Mouse (Mus musculus): ENCODE data around the gene Lmx1a. TPM values are rescaled to one million over a fixed set of nuclear protein-coding genes. Genes with fewer than 3 reads are reported as not detected.

The Lmx1a gene
- polyA plus RNA-seq (2016; fragmentation: Nextera tagmentation; extraction: Ambion mirVana), result 5.4 and 6.3 TPM in 2 replicates

DNA sequence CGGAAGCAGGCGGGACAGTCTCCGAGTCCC, at the start of gene Lmx1a:
Gene Lmx1a (plus strand): TSS at position 6 of the 30 bp plus-strand sequence.
- no peaks in the 10 kb centered on the region for H3K36me3 ChIP-seq (replicated peaks)
- H3K27ac ChIP-seq, result peak within 1 kb of the TSS; percentile 79
- H3K27me3 ChIP-seq (ENCODE audit: poor library complexity, severe bottlenecking), result peaks cover 87% of the 10 kb centered on the region
- H3K4me3 ChIP-seq, result peak within 1 kb of the TSS; percentile 56
- DNase-seq (ENCODE audit: extremely low spot score, low spot score), result no peak
- H3K4me1 ChIP-seq, result peaks cover 43% of the 10 kb centered on the region
- H3K9me3 ChIP-seq, result peaks cover 7% of the 10 kb centered on the region; the same call in 1 of the 2 replicates
- WGBS, result 0% methylated on average over 3 of the region's 3 CpGs

DNA sequence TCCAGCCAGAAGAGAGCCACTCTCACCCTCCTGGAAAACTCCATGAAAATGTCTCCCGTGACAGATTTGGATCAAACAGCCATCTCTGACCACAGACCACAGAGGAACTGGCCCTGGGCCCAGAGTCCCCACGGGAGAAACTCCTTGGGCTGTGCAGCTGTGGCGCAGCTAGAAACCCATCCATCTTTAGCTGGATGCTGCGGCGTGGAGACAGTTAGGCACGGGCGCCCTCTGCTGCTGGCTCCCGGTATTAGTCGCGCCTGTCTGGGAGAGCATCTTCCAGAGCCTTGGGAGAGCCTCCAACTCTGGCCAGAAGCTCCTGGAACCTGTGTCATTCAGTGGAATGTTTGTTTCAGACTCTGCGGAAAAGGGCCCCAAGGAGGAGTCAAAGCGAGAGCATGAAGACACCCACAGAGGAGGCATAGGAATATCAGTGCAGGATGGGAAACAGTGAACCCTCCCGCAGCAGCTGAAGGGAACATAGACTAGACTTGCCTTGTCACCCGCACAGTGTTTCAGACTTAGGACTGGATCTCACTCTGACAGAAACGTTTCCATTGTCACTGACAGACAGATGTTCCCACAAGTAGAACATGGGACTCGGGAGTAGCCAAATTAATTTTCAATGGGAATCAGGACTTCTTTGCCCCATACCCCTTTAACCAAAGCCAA, 44.0 kb upstream of the Lmx1a start:
- Histone ChIP-seq H3K4me1 (peaks cover 4% of the 10 kb centered on the region; the same call in 1 of the 2 replicates), H3K9me3 (no peaks in the 10 kb centered on the region), H3K27ac (no peak overlapping the region), H3K27me3 (ENCODE audit: poor library complexity, severe bottlenecking) (peaks cover 24% of the 10 kb centered on the region), H3K36me3 (replicated peaks) (no peaks in the 10 kb centered on the region), H3K4me3 (no peak overlapping the region)
- WGBS, result 19% methylated on average over 16 of the region's 16 CpGs
- DNase-seq (ENCODE audit: extremely low spot score, low spot score), result peak; percentile 83

DNA sequence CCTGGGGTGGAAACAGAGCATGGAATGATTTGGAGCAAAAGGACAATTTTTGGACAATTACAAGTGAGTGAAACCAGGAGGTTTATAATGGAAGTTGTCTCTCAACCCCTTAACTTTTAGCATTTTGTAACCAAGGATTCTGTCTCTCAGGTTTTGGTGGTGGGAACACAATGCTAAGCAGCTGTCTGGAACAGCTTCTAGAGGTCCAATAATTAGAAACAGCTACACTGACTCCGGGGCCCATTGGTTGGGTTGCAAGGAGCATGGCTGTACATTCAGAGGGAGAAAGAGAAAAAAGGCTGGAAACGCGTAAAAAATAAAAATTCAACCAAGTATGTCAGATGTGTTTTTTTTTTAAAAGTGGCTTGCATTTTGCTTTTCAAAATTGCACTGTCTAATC, 40.4 kb upstream of the Lmx1a start:
- 83% methylated on average over 3 of the region's 3 CpGs for WGBS
- no peaks in the 10 kb centered on the region for H3K9me3 ChIP-seq
- H3K27me3 ChIP-seq (ENCODE audit: poor library complexity, severe bottlenecking), result peaks cover 15% of the 10 kb centered on the region
- DNase-seq (ENCODE audit: extremely low spot score, low spot score), result no peak
- H3K4me1 ChIP-seq, result no peaks in the 10 kb centered on the region
- H3K4me3 ChIP-seq, result no peak overlapping the region
- no peak overlapping the region for H3K27ac ChIP-seq
- no peaks in the 10 kb centered on the region for H3K36me3 ChIP-seq (replicated peaks)

DNA sequence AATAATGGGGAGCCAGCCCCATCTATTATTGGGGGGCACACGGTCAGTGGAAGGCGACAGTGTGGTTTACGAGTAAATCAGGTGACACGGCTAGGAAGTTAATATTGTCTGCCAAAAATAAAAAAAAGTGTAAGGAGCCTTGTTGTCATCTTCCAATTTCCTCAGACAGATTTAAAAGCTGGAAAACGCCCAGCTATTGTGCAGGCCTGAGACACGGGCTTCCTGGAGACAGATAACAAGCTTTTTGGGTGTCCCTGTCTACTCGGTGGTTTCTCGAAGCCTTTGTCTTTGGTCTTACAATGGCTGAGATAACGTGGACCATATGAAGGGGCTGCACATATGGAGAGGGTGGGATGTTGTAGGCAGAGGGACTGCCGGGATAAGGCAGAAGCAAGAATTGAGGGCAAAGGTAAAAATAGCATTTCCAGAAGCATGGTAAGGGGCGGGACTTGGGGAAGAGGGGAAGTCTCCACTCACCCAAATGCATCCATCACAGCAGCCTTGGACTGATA, 39.9 kb upstream of the Lmx1a start:
- no peak for DNase-seq (ENCODE audit: extremely low spot score, low spot score)
- Histone ChIP-seq H3K4me3 (no peak overlapping the region), H3K4me1 (no peaks in the 10 kb centered on the region), H3K9me3 (no peaks in the 10 kb centered on the region), H3K36me3 (replicated peaks) (no peaks in the 10 kb centered on the region), H3K27me3 (ENCODE audit: poor library complexity, severe bottlenecking) (peaks cover 10% of the 10 kb centered on the region), H3K27ac (no peak overlapping the region)
- 76% methylated on average over 11 of the region's 11 CpGs for WGBS

DNA sequence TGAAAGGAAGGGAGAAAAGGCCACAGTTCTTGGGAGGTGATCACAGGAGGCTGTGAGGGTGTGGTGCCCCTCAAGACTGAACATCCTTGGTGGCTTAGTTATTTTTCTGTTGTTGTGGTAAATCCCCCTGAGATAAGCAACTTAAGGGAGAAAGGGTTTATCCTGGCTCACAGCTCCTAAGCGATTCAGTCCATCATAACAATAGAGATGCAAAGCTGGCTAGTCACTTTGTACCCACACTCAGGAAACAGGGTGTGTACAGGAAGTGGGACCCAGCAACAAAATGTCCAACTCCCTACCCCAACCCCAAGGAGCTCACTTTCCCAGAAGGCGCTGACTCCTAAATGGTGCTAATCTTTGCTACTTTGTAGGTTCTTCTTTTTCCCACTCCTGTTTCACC, 36.7 kb upstream of the Lmx1a start:
- no peaks in the 10 kb centered on the region for H3K4me1 ChIP-seq
- H3K27me3 ChIP-seq (ENCODE audit: poor library complexity, severe bottlenecking), result peaks cover 14% of the 10 kb centered on the region
- no peak overlapping the region for H3K27ac ChIP-seq
- no peak overlapping the region for H3K4me3 ChIP-seq
- H3K36me3 ChIP-seq (replicated peaks), result no peaks in the 10 kb centered on the region
- WGBS, result 87% methylated on average over 2 of the region's 2 CpGs
- DNase-seq (ENCODE audit: extremely low spot score, low spot score), result no peak
- no peaks in the 10 kb centered on the region for H3K9me3 ChIP-seq

DNA sequence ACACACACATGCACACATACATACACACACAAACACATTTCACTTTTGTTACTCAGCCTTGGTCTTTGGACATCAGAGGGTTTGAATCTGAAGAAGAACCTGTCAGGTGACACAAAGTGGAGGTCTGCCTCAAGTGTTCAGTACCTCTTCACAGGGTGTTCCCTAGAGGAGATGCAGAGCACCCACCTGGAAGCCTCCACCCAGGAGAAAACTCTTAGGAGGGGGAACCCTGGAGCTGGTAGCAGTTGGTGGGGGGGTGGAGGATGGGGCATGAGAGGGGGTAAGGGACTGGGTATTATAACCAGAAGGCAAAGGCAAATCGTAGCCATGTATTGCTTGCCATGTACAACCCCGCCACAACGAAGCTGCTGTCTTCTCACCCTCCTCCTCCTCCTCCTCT, 30.0 kb upstream of the Lmx1a start:
- DNase-seq (ENCODE audit: extremely low spot score, low spot score), result no peak
- Histone ChIP-seq H3K9me3 (no peaks in the 10 kb centered on the region), H3K4me3 (no peak overlapping the region), H3K27ac (no peak overlapping the region), H3K36me3 (replicated peaks) (no peaks in the 10 kb centered on the region), H3K27me3 (ENCODE audit: poor library complexity, severe bottlenecking) (peaks cover 81% of the 10 kb centered on the region), H3K4me1 (peaks cover 31% of the 10 kb centered on the region)
- WGBS, result 74% methylated on average over 3 of the region's 3 CpGs

DNA sequence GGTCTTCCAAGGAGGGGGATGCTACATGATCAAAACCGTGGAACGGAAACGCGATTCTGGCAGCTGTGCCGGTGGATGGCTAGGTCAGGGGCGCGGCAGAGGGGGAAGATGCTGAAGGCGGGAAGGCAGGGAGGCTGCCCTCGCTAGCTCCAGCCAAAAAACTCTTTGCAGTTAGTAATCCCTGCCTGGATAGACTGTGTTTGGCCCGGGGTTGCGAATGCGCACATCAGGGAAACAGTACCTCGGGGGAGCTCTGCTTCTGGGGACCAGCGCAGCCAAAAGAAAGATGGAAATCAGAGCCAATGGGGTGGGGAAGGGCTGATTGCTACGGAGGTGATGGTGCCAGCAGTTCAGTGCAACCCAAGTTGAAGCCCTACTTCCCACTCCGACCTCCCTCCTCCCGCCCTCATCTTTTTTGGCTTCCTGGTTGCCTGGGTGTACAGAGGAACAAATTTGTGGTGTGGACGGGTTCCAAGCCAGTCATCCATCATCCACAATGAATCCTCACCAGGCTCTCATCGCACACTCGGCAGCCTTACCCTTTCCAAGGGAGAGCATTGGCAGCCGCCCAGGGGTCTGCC, 28.4 kb upstream of the Lmx1a start:
- no peak for DNase-seq (ENCODE audit: extremely low spot score, low spot score)
- no peaks in the 10 kb centered on the region for H3K36me3 ChIP-seq (replicated peaks)
- H3K4me3 ChIP-seq, result peak overlapping the region; percentile 48
- no peaks in the 10 kb centered on the region for H3K9me3 ChIP-seq
- H3K4me1 ChIP-seq, result peaks cover 34% of the 10 kb centered on the region
- H3K27me3 ChIP-seq (ENCODE audit: poor library complexity, severe bottlenecking), result peaks cover 87% of the 10 kb centered on the region
- H3K27ac ChIP-seq, result peak overlapping the region; percentile 35; the same call in 1 of the 2 replicates
- WGBS, result under 1% methylated on average over 21 of the region's 21 CpGs

DNA sequence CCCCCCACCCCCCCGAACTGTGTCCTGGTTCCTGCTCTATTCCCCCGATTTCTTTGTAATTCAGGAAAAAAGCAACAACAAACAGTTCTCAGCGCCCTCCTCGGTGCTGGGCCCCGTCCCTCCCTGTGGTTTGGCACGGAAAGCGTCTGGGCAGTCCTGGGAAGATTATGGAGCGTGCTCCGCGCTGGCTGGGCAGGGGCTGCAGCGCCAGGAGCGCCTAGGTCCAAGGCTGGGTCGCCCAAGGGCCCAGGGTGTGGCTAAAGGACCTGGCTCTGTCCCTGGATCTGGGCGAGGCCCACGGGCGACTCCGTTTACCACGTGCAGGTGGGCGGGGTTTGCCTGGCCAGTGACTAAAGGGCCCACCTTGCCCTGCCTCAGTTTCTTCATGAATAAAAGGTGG, 27.9 kb upstream of the Lmx1a start:
- 2% methylated on average over 19 of the region's 19 CpGs for WGBS
- Histone ChIP-seq H3K36me3 (replicated peaks) (no peaks in the 10 kb centered on the region), H3K27ac (peak overlapping the region; percentile 35; the same call in 1 of the 2 replicates), H3K9me3 (no peaks in the 10 kb centered on the region), H3K27me3 (ENCODE audit: poor library complexity, severe bottlenecking) (peaks cover 90% of the 10 kb centered on the region), H3K4me1 (peaks cover 34% of the 10 kb centered on the region), H3K4me3 (peak overlapping the region; percentile 48)
- no peak for DNase-seq (ENCODE audit: extremely low spot score, low spot score)

DNA sequence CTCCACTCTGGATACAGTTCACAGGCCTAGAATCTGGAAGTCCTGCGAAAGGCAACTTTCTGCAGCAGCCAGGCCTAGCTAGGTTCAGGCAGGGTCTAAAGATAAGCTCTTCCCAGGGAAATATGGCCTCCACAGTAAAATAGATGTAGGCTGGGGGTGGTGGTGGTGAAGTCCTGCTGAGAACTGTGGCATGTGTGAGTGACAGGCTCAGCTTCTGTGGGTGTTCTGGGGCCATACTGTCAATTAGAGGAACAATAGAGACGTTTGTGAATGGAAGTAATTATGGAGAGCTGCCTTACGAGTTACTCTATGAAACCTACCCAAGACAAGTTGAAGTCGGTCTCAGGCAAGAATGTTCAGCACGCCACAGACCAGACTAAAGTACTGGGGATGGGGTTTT, 25.9 kb upstream of the Lmx1a start:
- WGBS, result 41% methylated on average over 5 of the region's 5 CpGs
- Histone ChIP-seq H3K4me1 (peaks cover 34% of the 10 kb centered on the region), H3K27ac (no peak overlapping the region), H3K4me3 (no peak overlapping the region), H3K27me3 (ENCODE audit: poor library complexity, severe bottlenecking) (peaks cover 86% of the 10 kb centered on the region), H3K9me3 (no peaks in the 10 kb centered on the region), H3K36me3 (replicated peaks) (no peaks in the 10 kb centered on the region)
- no peak for DNase-seq (ENCODE audit: extremely low spot score, low spot score)

DNA sequence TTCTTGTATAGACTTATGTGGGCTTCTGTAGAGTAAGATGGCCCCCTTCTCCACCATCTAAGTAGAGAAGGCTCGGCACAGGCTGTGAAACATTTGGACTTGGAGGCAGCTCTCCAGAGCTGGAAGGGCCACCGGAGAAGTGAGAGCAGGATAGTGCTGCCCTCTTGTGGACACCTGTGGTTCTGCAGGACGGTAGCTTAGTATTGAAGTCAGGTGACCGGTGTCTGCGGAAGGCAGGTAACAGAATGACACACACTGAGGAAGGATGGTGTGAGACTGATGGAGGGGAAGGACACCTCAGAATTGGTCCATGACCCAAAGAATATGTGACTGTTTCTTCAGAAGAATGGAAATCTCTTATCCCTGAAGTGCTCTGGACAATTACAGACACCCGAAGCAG, 19.2 kb upstream of the Lmx1a start:
- H3K4me3 ChIP-seq, result no peak overlapping the region
- DNase-seq (ENCODE audit: extremely low spot score, low spot score), result peak; percentile 61
- H3K4me1 ChIP-seq, result peaks cover 11% of the 10 kb centered on the region
- WGBS, result 30% methylated on average over 6 of the region's 6 CpGs
- no peaks in the 10 kb centered on the region for H3K36me3 ChIP-seq (replicated peaks)
- H3K27me3 ChIP-seq (ENCODE audit: poor library complexity, severe bottlenecking), result peaks cover 87% of the 10 kb centered on the region
- H3K27ac ChIP-seq, result no peak overlapping the region
- no peaks in the 10 kb centered on the region for H3K9me3 ChIP-seq

DNA sequence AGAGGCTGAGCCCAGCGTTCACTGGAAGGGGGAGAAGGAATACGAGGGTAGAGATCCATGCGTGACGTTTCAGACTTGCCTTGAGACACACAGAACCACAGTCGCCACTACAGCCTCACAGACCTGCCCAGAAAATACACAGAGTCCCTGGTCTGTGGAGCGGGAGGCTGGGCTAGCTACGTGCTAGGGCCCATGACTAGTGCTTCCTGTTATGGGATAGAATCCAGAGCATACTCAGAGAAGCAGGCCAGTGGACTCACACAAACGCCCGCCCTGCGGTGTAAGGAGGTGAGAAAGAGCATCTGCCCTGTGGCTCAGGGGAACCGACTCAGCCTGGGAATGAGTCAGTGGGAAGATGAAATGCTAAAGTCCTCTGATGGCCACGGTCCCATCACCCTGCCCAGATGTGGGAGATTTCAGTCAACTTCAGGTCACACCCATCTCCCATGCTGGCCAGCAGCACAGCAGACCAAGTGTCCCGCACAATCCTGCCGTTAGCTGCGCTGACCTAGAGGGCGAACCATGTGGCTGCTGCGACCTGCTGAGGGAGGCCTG, 16.5 kb upstream of the Lmx1a start:
- Histone ChIP-seq H3K36me3 (replicated peaks) (no peaks in the 10 kb centered on the region), H3K4me3 (no peak overlapping the region), H3K4me1 (peaks cover 11% of the 10 kb centered on the region), H3K9me3 (no peaks in the 10 kb centered on the region), H3K27ac (no peak overlapping the region), H3K27me3 (ENCODE audit: poor library complexity, severe bottlenecking) (peaks cover 75% of the 10 kb centered on the region)
- no peak for DNase-seq (ENCODE audit: extremely low spot score, low spot score)
- WGBS, result 27% methylated on average over 17 of the region's 17 CpGs

DNA sequence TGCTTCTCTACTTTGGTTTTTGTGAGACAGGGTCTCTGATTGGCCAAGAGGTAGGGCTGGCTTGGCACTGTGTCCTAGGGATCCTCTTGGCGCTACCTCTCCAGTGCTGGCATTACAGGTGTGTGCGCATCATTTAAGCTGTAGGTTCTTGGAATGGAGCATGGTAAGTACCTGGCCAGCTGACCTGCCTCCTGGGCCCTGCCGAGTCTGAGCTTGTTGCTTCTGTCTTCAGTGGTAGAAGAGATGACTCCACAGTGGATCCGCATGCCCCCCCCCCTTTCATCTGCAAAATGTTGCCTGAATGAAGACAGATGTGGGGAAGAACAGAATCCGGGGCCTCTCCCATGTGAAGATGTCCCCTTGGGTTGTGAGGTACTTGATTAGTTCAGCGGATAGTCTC, 10.0 kb upstream of the Lmx1a start:
- H3K4me1 ChIP-seq, result no peaks in the 10 kb centered on the region
- H3K4me3 ChIP-seq, result no peak overlapping the region
- H3K27ac ChIP-seq, result no peak overlapping the region
- H3K36me3 ChIP-seq (replicated peaks), result no peaks in the 10 kb centered on the region
- peaks cover 13% of the 10 kb centered on the region for H3K27me3 ChIP-seq (ENCODE audit: poor library complexity, severe bottlenecking)
- 92% methylated on average over 6 of the region's 6 CpGs for WGBS
- DNase-seq (ENCODE audit: extremely low spot score, low spot score), result no peak
- peaks cover 14% of the 10 kb centered on the region; the same call in 1 of the 2 replicates for H3K9me3 ChIP-seq

DNA sequence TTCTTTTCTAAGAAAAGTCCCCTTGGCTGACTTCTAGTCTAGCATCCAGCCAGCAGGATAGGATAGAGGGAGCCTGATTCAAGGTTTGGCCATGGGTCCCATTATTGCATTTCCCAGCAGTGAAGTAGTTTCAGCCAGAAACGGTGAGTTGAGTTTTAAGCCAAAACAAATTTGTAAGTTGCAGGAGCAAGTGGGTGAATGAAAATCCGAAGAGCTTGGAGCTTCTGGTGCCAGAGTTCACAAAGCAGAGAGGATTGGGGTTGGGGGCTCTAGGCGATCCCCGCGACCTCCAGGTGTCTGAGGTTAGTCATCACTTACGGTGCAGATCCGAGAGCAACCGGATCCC, 1.1 kb upstream of the Lmx1a start:
- peak overlapping the region; percentile 79 for H3K27ac ChIP-seq
- WGBS, result under 1% methylated on average over 8 of the region's 8 CpGs
- peaks cover 9% of the 10 kb centered on the region; the same call in 1 of the 2 replicates for H3K9me3 ChIP-seq
- peaks cover 36% of the 10 kb centered on the region for H3K4me1 ChIP-seq
- H3K27me3 ChIP-seq (ENCODE audit: poor library complexity, severe bottlenecking), result peaks cover 76% of the 10 kb centered on the region
- H3K36me3 ChIP-seq (replicated peaks), result no peaks in the 10 kb centered on the region
- peak overlapping the region; percentile 56 for H3K4me3 ChIP-seq
- peak; percentile 26 for DNase-seq (ENCODE audit: extremely low spot score, low spot score)

Measured in forebrain, embryonic 10.5 days (tissue).